Mouse (Mus musculus) spleen, adult 2 months (tissue): ENCODE data around the gene Maml3.

Experiments used
- CTCF ChIP-seq: fragments of 200-500 bp; IDR thresholded peaks from 2 replicates; pipeline ENCODE4 v1.5.1; 2011; ENCODE audit warnings: mild to moderate bottlenecking, inconsistent platforms; ENCODE audit not compliant: insufficient read depth, insufficient read length, insufficient replicate concordance; ENCODE audit errors: extremely low read depth
- POLR2A ChIP-seq: fragments of 200-500 bp; IDR thresholded peaks from 2 replicates; pipeline ENCODE4 v1.6.1; 2011; ENCODE audit warnings: low read depth, low read length, inconsistent platforms

DNA sequence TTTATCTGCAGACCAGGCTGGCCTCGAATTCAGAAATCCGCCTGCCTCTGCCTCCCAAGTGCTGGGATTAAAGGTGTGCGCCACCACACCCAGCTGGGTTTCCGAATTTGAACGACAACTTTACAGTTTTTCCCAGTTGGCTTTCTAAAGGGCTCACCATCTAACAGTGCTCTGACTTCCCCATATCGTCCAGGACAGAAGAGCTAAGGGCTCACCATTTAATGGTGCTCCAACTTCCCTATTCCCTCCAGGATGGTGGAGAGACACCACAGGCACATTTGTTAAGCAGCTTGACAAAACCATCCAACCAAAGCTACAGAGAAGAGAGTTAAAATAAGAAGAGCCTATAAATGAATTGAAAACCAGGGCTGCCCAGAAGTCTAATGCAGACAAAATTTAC is 130.7 kb downstream of the Maml3 start:
- no peak for TF ChIP-seq CTCF
- no peak for TF ChIP-seq POLR2A
